Mouse (Mus musculus): ENCODE data around the gene Pira2.
"Not testable (repeated sequence)": the region's sequence is repeated elsewhere in the genome, so short reads cannot be mapped to it uniquely, and the experiment has no call there.

Gene Pira2

GRCm38 (mm10) chr7:3844951-3845350, at the start of gene Pira2:
Pira2 (minus strand) TSS chr7:3845051.
- not testable (repeated sequence) for DNase-seq (ENCODE audit: low spot score in 2 of 2)

GRCm38 (mm10) chr7:3875032-3875431, 30.2 kb upstream of the Pira2 start:
- DNase-seq (ENCODE audit: low spot score in 2 of 2): not testable (repeated sequence)

- not testable (repeated sequence) for DNase-seq (ENCODE audit: low spot score in 2 of 2)
These were observed 7.0 kb downstream of the Pira2 start for GRCm38 (mm10) chr7:3837854-3838253.

- DNase-seq (ENCODE audit: low spot score in 2 of 2): not testable (repeated sequence)
These were observed 14.2 kb downstream of the Pira2 start for GRCm38 (mm10) chr7:3830633-3831032.

- DNase-seq (ENCODE audit: low spot score in 2 of 2): not testable (repeated sequence)
These were observed 19.3 kb downstream of the Pira2 start, which contains the start of gene Gm15448 for GRCm38 (mm10) chr7:3825599-3825998. Gm15448 (minus strand) TSS chr7:3825687.

GRCm38 (mm10) chr7:3811912-3812311, 32.9 kb downstream of the Pira2 start:
- DNase-seq (ENCODE audit: low spot score in 2 of 2): not testable (repeated sequence)

- not testable (repeated sequence) for DNase-seq (ENCODE audit: low spot score in 2 of 2)
These were observed 41.9 kb downstream of the Pira2 start for GRCm38 (mm10) chr7:3802935-3803334.

GRCm38 (mm10) chr7:3799940-3800339, 44.9 kb downstream of the Pira2 start:
- not testable (repeated sequence) for DNase-seq (ENCODE audit: low spot score in 2 of 2)

GRCm38 (mm10) chr7:3796286-3796685, 48.6 kb downstream of the Pira2 start:
- DNase-seq (ENCODE audit: low spot score in 2 of 2): not testable (repeated sequence)
